Mouse (Mus musculus) heart, adult 2 months (tissue): Measurements from ENCODE around the gene Crb1.

ENCODE experiments used
- CTCF ChIP-seq: fragments of 200-600 bp; IDR thresholded peaks from 2 replicates; pipeline ENCODE4 v1.8.1; 2022; ENCODE audit warnings: antibody characterized with exemption, mild to moderate bottlenecking, moderate library complexity
- EP300 ChIP-seq: fragments of 200-500 bp; IDR thresholded peaks from 2 replicates; pipeline ENCODE4 v1.6.1; 2011; ENCODE audit warnings: low read depth, low read length, control low read depth; ENCODE audit not compliant: insufficient read depth

GRCm38 (mm10) chr1:139210505-139210904, 166.4 kb downstream of the Crb1 start:
- no peak for TF ChIP-seq EP300
- no peak for TF ChIP-seq CTCF
